Mouse (Mus musculus) ovary, postnatal 14 days (tissue): Measurements from ENCODE around the gene Cdkal1.

ENCODE experiments used
- DNase-seq: peaks from one replicate; pipeline ENCODE4 v3.0.0; 2022; ENCODE audit warnings: low spot score

The Cdkal1 gene

DNA sequence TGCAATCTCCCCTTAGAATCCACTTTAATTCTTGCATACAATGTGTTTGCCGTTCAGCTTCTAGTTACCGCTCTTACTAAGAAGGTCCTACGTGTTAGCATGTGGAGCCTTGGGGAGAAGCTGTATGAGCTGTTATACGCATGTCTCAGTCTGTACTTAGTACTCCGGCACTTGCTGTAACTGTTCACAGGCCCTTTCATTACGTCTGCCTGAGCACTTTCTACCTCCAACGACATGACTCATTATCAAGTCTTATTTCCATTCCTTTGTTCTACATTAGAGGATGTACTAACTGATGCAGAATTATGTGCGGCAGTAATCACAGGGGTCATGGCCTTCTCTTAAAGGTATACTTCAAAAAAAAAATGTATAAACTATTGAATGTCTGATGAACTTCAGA, 89.1 kb downstream of the Cdkal1 start:
- no peak for DNase-seq

DNA sequence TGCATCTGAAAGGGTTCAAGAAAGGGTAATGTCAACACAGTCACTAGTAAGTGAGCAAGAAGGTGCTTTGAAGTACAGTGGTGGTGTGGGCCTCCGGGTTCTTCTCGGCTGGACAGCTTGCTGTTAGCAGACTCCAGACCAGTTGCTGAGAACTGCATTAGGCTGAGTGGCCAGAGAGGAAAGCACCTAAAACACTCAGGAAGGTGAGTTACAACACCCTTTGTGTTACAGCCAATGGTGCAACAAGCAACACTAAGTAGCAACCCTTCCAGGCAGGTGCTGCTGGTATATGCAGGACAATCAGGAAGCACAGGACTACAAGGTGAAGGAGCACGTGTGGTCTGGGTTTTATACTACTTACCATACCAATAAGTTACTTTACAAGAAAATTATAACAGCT, 90.2 kb downstream of the Cdkal1 start:
- no peak for DNase-seq

DNA sequence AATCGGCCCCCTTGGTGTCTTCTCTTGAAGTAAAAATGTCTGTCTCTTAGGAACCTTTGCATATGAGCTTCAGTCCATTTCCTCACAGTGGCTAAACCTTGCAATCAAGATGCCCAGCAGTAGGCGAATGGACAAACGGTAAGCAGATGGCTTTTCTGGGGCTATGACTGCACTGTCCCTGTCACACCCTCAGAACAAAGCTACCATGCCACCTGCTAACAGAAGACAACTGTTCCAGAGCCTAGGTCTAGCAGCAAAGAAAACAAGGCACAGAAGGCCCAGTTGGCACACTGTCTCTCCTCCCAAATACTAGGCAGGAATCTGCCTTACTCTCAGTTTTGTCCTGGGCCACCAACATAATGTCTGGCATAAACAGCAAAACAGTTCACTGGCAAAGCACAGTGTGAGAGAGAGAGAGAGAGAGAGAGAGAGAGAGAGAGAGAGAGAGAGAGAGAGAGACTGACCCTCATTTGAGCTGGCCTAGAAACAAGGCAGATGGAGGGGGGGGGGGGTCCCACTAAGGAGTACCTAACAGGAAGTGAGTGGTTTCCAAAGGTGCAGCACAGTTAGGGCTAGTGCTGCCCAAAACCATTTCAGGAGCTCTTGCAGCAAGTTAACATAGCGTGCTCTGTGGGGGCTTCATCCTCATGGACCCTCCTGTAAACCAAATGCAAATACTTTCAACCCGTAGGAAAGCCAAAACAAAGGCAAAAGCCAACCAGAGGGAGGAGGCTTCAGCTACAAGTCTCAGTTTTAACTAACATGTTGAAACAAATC, 95.6 kb downstream of the Cdkal1 start:
- DNase-seq = no peak

DNA sequence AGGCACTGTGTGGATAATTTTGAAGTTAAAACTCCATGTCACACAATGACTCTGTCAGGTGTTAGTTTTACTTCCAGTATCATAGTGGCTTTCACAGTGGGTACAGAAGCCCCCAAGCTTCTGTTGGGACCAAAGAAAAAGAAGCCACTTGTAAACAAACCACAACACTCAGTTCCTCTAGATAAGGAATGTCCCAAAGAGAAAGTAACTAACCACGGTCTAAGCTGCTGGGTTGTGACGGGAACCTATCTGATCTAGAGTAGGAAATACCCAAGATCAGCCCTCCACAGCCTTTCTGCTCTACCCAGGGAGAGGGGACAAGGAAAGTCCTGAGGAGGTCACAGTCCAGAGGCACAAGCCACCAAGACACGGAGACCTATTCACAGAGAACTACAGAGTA, 99.4 kb downstream of the Cdkal1 start:
- DNase-seq = no peak

DNA sequence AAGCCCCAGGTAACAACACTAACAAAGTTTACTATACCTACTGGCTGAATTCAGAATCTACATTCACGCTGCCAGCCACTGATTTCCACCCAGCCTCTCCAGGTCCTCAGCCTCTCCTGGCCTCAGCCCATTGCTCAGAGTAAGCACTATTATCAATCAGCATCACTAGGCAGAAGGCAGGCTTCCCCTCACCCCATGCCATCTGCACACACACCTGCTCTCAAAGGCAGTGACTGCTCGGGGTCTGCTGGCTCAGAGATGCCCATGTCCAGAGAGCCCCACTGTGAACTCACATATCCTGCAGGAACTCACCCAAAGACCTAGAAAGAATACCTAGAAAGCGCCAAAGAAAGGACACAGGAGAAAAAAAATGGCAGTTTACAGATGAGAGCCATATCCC, 102.2 kb downstream of the Cdkal1 start:
- no peak for DNase-seq

DNA sequence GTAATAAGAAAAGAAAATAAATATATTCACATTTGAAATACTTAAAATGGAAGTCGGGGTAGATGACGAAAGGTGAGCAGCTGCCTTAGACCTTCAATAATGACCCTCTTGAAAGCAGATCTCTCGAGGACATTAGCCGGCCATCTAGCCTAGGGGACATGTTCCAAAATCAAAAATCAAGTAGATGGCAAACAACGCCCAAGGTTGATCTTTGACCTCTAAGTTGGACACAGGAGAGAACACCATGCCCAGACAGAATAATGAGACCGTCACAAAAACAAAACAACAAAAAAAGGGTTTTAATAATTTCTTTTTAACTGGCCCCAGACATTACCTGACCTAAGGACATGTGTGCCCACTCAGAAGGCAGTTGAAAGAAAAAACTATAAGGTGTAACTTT, 103.4 kb downstream of the Cdkal1 start:
- no peak for DNase-seq

DNA sequence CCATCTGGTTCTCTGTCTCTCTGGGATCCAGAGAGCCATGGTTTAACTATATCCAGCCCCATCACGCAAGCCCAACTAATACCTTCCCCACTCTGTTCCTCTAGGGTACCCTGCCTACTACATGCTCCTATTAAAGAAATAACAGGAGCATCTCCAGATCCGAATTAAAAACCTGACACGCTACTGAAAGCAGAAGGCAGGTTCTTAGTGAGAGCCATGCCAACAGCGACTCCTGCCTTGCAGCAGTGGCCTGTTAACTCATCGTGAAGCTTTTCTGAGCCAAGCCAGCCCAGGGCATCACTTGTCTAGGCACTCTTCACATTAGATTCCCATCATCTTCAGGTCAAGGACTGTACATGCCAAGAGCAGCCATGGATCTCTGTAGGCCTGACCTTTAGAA, 104.3 kb downstream of the Cdkal1 start:
- DNase-seq = no peak

DNA sequence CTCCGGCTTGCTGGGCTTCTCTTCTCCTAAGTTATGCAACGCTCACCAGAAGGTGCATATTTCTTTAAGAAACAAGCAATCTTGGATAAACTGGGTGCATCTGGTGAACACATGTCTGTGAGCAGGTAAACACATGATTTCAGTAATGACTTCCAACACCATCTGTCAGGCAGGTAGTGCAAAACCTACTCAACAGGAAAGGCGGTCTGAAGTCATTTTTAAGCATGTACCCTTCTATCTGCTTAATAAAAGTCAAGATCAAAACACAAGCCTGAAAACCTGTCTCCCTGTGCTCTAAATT, 108.2 kb downstream of the Cdkal1 start:
- DNase-seq = no peak

DNA sequence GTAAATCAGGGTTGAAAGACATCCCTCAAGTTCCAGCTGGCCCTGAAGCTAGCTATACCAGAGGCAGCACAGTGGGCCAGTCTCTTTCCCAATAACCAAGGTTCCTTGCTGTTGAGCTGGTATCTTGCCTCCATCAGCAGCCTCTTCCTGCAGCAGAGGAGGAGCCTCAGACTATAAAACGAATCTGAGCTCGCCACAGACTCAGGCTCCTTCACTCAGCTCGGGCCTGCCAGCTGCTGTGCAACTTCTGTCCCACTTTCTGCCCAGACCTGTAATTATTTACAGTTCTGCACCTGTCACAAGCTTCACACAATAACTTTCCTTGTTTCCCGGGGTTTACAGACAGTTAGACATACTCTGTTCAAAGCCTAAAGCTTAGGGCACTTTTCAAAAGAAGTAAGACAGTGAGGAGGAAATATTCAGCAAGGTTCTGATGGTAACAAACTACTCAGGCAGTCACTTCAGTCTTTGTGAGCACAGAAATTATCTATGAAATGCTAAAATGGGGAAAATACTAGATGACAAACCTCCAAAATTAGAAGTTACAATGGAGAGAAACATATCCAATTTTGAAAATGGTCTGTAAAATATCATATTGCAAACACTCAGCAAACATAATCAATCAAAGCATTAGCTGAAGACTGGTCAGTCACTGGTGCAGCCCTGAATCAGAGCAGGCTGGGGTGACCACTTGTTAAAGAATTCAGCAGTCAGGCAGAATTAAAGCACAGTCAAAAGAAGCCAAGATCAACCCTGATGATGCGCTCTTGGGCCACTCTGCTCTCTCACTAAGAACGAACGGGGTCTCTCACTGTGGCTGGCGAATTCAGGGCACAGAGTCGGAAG, 108.8 kb downstream of the Cdkal1 start:
- no peak for DNase-seq

DNA sequence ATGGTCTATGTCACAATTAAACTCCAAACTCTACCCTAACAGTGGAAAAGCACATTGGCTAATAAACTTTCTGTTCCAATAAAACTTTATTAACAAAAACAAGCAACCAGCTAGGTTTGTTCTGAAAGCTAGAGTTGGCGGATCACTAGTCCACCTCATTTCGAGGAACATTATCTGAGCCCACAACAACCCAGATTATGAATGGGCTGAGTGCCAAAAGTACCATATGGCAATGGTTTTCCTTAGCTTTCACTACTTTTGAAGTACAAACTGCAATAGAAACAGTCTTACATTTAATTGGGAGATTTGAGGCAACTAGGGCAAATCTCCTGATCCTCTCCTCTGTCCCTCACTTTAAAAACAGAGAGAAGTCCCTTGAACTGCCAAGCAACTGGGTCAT, 110.4 kb downstream of the Cdkal1 start:
- DNase-seq = no peak

DNA sequence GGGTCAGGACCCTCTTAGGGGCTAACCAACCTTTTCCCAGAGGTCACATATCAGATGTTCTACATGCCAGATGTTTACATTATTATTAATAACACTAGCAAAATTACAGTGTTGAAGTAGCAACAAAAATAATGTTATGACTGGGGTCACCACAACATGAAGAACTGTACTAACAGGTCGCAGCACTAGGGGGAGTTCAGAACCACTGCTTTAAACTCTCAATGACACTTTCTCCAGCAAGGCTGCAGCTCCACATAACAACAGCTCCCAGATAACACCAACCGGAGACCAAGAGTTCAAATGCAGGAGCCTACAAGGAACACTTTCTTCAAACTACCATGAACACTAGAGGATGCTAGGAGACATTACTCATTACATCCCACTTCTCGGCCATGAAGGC, 111.3 kb downstream of the Cdkal1 start:
- no peak for DNase-seq

DNA sequence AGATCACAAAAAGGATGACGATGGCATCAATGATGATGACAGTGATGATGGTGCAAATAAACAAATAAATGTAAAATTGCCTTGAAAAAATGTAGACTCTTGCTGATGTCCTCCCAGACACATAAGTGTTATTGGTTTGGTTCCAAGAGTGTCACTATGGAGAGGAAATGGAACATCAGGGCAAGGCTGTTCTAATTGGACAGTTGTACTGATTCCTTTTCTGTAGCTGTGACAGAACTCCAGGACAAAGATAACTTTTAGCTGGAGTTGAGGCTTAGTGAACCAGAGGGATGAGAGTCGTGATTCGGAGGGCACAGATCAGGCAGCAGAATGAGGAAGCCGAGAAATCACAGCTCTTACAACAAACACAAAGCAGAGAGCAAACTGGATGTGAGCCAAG, 111.7 kb downstream of the Cdkal1 start:
- DNase-seq = no peak

DNA sequence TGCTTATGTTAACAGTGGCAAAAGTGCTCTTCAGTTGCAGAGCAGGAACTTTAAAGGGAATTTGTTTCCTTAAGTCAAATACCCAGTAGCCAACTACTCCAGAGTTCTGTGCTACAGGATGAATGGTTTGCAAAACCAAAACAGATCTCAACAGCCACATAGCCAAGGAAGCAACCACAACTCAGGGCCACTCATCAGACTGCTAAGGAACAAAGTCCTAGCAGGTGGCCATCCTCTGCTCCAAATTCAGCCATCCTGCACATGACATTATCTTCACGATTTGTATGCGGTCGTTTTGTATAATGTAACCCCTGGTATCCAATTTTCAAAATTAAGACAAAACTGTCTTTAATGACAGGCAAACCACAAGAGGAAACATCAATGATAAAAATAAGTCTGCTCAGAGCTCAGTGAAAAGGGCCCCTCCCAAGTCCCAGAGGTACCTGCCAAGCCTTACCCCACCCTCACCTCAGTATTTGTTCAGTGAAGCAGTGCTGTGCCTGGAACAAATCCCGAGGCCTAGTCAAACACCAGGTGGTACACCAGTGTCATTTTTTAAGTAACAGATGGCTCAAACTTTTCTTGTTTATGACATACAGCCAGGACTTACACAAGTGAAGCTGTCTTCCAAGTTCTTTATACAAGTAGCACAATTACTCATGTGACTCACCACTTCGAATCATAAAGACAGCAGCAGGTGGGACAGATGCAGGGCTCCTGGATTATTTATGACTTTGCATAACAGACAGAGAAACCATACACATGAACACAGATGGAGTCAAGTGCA, 117.6 kb downstream of the Cdkal1 start:
- no peak for DNase-seq

DNA sequence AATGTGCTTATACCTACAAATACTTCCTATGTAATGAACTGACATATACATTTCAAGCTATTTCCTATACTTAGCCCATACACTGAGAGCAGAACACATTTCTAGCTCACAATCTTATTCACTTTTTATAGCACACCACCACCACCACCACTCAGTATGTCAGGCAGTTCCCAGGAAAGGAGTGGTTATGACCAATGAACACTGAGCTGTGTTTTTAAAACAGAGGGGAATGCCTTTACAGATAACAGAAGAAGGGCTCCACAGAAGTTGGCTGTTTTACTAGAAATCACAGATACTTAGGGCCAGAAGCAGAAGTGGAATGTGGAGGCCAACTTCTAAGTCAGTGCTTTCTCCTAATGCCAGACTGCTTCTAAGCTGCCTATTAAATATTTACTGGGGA, 121.0 kb downstream of the Cdkal1 start:
- no peak for DNase-seq

DNA sequence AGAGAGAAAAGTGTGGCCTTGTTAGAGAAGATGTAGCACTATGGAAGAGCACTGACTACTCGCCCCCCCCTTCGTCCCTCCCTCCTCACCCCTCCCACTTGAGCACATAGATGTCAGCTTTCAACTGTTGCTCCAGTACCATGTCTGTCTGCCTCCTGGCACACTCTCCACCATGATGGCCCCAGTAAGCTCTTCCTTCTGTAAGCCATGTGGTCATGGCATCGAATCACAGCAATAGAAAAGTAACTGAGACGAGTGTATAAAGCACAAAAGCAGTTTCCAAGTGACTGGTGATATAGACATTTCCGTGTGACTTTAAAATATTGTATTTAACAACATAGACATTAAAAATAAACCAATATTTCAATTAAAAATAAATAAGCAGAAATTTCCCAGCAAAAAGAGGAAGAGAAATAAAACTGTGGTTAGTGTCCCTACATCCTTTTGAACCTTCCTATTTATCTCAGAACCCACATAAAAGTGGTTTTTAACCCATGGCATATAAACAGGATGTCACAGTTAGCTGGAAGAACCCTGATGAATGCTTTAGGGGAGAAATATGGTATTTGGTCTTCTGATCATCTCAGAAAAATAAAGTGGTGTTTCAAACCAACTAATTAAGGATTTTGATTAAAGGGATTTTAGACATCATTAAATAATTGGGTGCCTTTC, 129.2 kb downstream of the Cdkal1 start:
- DNase-seq = no peak

DNA sequence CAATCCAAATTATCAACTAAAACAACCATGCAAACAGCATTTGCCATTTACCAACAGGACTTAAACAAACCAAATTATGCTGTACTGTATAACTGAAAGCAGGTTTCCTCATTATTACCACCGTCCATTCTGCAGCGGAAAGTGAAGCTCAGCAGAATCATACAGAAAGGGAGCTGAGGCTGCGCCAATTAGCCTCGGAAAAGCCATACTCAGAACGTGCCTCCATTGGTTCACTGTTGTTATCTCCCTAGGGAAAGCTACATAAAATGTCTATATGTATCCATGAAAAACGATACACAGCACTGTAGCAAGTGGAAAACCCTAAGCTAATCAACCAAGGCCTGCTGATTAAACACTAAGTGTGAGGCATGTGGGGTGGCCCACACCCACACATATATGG, 130.6 kb downstream of the Cdkal1 start:
- no peak for DNase-seq

DNA sequence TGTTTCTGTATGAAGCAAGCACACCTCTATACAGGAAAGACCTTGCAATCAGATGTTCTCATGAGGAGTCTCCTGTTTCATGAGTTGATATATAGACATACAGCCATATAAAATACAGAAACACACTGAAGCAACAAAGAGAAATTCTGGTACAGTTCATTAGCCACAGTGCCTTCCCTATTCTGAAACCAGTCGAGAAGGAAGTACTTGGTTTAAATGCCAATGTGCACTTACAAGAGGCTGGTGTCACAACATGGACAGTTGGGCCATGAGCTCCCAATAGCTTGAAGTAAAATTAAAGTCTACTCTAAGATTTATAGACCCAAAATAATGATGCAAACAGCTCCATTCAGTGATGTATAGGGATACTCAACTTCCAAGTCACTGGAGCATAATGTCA, 132.3 kb downstream of the Cdkal1 start:
- DNase-seq = no peak

DNA sequence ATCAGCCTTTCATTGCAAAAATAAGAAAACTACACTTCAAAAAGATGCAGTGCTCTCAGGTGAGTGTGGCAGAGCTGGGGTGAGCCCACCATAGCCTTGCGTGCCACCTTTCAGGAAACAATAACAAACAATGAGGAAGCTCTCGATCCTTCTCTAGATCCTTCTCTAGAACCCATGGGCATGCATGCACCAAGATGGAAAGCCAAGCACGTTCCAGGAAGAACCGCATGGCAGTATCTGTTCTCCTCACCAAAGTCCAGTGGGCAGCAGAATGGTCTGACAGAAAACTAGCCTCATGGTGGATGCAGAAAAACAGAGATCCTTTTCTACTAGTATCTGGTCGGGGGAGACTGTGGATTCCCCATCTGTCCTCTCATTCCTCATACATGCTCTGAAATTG, 134.3 kb downstream of the Cdkal1 start:
- no peak for DNase-seq

DNA sequence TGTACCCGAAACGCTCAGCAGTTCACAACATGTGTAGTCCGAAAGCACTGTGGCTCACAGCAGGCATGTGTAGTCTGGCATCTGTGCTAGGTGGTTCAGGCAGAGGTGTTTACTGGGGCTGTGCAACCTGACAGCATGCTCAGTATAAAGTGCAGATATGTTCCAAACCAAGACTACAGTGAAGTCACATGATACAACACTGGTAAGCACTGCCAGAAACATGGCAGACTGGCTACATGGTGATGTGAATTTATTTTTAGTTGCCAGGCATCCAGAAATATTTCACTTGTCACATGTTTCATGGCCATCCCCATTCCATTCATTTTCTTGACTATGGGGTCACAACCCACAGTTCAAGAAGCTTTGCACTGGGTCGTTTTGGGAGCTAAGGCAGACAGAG, 138.9 kb downstream of the Cdkal1 start:
- DNase-seq = no peak

DNA sequence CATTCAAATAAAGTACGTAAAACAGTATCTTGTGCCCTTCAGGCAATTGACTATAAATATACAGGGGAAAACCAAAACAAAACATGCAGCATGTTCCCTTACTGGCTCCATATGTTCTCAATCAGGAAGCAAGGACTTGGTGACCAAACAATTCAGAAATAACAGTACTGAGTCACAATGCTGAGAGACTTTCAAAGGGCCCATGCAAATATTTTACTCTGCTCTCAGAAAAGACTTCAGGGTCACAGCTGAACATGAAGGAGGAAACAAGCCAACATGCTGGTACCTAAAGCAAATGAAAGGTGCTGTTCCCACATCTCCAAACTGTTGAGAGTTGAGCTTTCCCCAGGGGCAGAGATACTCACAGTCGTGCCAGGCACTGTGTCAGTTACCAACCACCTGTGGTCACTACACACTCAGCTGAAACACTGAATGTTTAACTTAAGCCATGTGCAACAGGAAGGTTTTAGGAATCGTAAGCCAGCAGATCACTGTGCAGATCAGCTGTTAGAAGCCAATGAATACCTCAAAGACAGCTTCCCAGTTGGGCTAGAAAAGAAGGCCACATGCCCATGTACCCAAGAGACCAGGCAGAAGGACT, 140.1 kb downstream of the Cdkal1 start:
- DNase-seq = no peak

DNA sequence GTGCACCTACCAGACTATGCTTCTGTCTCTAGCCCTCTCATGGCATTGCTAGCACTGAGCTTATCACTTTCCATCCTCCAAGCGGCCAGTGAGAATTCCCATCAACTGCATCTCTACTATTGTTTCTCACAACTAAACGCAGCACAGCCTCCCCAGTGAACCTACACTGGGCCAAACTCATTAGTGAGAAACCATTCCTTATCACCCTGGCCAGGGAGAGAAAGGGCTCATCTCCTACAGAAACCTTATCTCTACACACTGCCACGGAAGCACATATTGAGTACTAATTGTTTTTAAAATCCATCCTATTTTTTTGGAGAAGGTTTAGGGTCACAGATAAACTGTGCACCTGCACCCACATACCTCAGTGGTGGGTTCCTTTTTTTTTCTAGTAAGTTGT, 147.9 kb downstream of the Cdkal1 start:
- no peak for DNase-seq

DNA sequence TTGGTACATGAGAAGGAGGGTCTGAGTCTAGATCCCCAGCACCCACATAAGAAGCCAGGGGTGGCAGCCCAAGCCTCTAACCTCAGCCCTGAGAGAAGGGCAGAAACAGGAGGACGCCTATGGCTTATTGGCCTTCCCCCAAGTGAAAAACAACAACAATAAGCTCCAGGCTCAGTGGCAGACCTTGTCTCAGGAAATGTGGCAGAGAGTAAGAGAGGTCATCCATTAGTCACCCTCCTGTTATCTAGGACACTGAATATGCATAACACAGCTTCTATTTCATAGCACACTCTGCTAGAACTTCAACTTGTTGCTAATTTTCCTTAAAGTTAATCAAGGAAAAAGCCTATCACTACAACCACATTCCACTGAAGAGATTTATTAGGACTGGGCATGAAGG, 154.1 kb downstream of the Cdkal1 start:
- DNase-seq = no peak
